Mouse (Mus musculus) C2C12 (cell line): Measurements from ENCODE around the gene Traf2. TPM values are rescaled to one million over a fixed set of nuclear protein-coding genes. Genes with fewer than 3 reads are reported as not detected.

Source experiments
- H3K27me3 ChIP-seq: one replicate; pipeline ENCODE4 v1.6.1; 2011; ENCODE audit not compliant: control insufficient read depth, insufficient read depth, insufficient read length
- H3K36me3 ChIP-seq: one replicate; pipeline ENCODE4 v1.6.1; 2011; ENCODE audit not compliant: control insufficient read depth, insufficient read depth
- H3K4me3 ChIP-seq: one replicate; pipeline ENCODE4 v1.5.1; 2011; ENCODE audit warnings: mild to moderate bottlenecking, control low read depth; ENCODE audit not compliant: poor library complexity, insufficient read depth, severe bottlenecking
- H3K79me2 ChIP-seq: one replicate; pipeline ENCODE4 v1.6.1; 2011; ENCODE audit not compliant: control insufficient read depth, insufficient read depth
- H3K79me3 ChIP-seq: one replicate; pipeline ENCODE4 v1.6.1; 2011; ENCODE audit warnings: low read depth, control low read depth
- H3ac ChIP-seq: one replicate; pipeline ENCODE3; 2011; ENCODE audit warnings: low read depth; ENCODE audit not compliant: control insufficient read depth, insufficient read length
- CEBPB ChIP-seq: IDR thresholded peaks from one replicate; pipeline ENCODE4 v1.6.1; 2011; ENCODE audit warnings: low read depth, mild to moderate bottlenecking, control low read depth, moderate library complexity
- CTCF ChIP-seq: IDR thresholded peaks from one replicate; pipeline ENCODE4 v1.5.1; 2011; ENCODE audit not compliant: control insufficient read depth, insufficient read depth, insufficient read length
- FOSL1 ChIP-seq: IDR thresholded peaks from one replicate; pipeline ENCODE4 v1.8.0; 2011; ENCODE audit warnings: mild to moderate bottlenecking, low read length; ENCODE audit not compliant: poor library complexity, insufficient read depth, severe bottlenecking
- MAX ChIP-seq: IDR thresholded peaks from one replicate; pipeline ENCODE4 v1.6.1; 2011; ENCODE audit warnings: mild to moderate bottlenecking, control low read depth
- MYOD1 ChIP-seq: IDR thresholded peaks from one replicate; pipeline ENCODE4 v1.6.1; 2011; ENCODE audit warnings: low read depth; ENCODE audit not compliant: control insufficient read depth, insufficient read length
- MYOG ChIP-seq: IDR thresholded peaks from one replicate; pipeline ENCODE4 v1.6.1; 2011; ENCODE audit not compliant: control insufficient read depth, insufficient read length; ENCODE audit errors: extremely low read depth
- USF1 ChIP-seq: IDR thresholded peaks from one replicate; pipeline ENCODE4 v1.6.1; 2011; ENCODE audit warnings: low read depth, mild to moderate bottlenecking, control low read depth, moderate library complexity
- polyA plus RNA-seq: library from polyadenylated mRNA; unstranded; fragments of >200 nt; fragmentation: generic; extraction: Trizol; gene quantifications from one replicate; pipeline ENCODE4 v1.2.1, GENCODE M21; 2012; ENCODE audit warnings: missing spikeins

Gene Traf2
- polyA plus RNA-seq, 1 experiment: 28.8 TPM

DNA sequence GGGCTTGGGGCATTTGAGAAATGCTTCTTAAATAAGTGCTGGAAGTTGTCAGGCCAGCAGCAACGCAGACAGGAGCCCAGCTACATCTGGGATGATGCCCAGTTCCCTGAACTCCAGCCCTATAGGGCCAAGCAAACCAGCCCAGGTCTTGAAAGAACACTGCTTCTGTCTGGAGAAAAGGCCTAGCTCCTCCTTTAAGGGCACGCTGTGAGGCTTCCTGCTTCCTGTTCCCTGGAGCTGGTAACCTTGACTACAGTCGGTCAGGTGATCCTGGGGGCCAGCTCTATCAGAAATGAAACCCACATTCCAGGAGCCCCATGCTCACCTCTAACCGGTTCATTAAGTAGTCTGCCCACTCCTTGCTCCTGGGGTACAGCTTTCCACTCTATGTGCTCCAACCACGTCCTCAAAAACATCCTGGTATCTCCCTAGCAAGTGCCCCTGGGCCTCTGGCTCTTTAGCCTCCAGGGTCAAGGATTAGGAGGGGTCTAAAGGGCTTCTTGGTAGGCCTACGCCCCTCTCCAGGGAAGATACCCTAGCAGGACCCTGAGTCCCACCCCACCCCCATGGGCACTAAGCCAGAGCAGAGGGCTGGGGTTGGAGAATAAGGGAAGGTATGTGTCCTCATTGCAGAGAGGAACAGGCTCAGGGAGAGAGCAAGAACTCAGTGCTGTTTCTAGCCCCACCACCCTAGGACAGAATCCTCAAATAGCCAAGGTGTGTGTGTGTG lies 48.7 kb downstream of the Traf2 start:
- H3K79me3 ChIP-seq: peaks cover 9% of the 10 kb centered on the region
- no peaks in the 10 kb centered on the region for H3K27me3 ChIP-seq
- H3K4me3 ChIP-seq: no peak overlapping the region
- no peak overlapping the region for H3ac ChIP-seq
- no peak for TF ChIP-seq USF1
- no peak for TF ChIP-seq MYOD1
- TF ChIP-seq CTCF: no peak
- no peak for TF ChIP-seq MAX
- TF ChIP-seq FOSL1: no peak
- TF ChIP-seq CEBPB: no peak
- no peak for TF ChIP-seq MYOG
- peaks cover 19% of the 10 kb centered on the region for H3K79me2 ChIP-seq
- peaks cover 4% of the 10 kb centered on the region for H3K36me3 ChIP-seq

DNA sequence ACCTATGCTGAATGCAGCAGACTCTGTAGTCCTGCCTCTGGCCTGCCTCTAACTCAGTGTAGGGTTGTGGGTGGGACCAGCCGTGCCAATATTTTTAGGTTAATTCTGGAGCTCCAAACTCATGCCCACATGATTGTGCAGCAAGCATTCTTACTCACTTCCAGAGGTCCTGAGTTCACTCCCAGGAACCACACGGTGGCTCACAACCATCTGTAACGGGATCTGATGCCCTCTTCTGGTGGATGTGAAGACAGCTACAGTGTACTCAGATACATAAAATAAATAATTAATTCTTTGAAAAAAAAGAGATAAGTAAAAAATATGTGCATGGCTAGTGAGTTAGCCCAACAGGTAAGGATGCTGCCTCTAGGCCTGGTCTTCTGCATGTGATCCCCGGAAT lies 50.3 kb downstream of the Traf2 start:
- Histone ChIP-seq H3K4me3 (no peak overlapping the region), H3K79me2 (peaks cover 8% of the 10 kb centered on the region), H3ac (no peak overlapping the region), H3K36me3 (no peaks in the 10 kb centered on the region), H3K27me3 (peaks cover 3% of the 10 kb centered on the region), H3K79me3 (peaks cover 6% of the 10 kb centered on the region)
- TF ChIP-seq CTCF: peak; percentile 21
- no peak for TF ChIP-seq CEBPB

GRCm38 (mm10) chr2:25493476-25493961 lies 53.2 kb downstream of the Traf2 start, which contains the start of gene Lcn12:
Gene Lcn12 (minus strand): TSS chr2:25493911.
- no peaks in the 10 kb centered on the region for H3K79me2 ChIP-seq
- H3K79me3 ChIP-seq: no peaks in the 10 kb centered on the region
- H3ac ChIP-seq: no peak within 1 kb of the TSS
- H3K36me3 ChIP-seq: no peaks in the 10 kb centered on the region
- peaks cover 3% of the 10 kb centered on the region for H3K27me3 ChIP-seq
- H3K4me3 ChIP-seq: no peak within 1 kb of the TSS
- TF ChIP-seq MYOG: no peak
- TF ChIP-seq FOSL1: no peak
- TF ChIP-seq MAX: no peak
- no peak for TF ChIP-seq USF1
- TF ChIP-seq CEBPB: no peak
- TF ChIP-seq CTCF: no peak
- no peak for TF ChIP-seq MYOD1

- TF ChIP-seq CTCF (no peak), MYOD1 (no peak), CEBPB (no peak), FOSL1 (no peak), MYOG (no peak)
- H3K27me3 ChIP-seq: peaks cover 3% of the 10 kb centered on the region
- no peaks in the 10 kb centered on the region for H3K79me3 ChIP-seq
- H3K4me3 ChIP-seq: no peak overlapping the region
- H3K36me3 ChIP-seq: no peaks in the 10 kb centered on the region
- H3K79me2 ChIP-seq: no peaks in the 10 kb centered on the region
- H3ac ChIP-seq: no peak overlapping the region
These were observed 53.8 kb downstream of the Traf2 start for GRCm38 (mm10) chr2:25492988-25493387.

DNA sequence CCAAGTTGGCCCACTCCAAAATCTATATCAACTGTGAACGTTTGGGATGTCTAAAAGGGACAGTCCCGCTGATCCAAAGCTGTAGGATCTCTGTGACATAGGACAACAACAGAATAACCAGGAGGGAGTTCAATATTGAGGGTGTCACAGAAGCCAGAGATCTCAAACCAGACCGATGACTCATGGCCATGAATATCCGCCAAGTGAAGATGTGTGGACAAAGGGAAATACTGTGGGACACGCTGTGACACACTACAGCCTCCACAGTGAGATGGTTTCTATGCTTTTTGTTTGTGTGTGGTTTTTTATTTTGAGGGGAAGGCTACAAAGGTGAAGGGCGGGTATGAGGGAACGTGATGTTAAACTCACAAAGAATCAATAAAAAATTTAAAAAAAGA lies 58.1 kb downstream of the Traf2 start:
- H3K79me3 ChIP-seq: no peaks in the 10 kb centered on the region
- TF ChIP-seq CEBPB (no peak), MAX (no peak), USF1 (no peak), FOSL1 (no peak), MYOG (no peak), CTCF (no peak), MYOD1 (no peak)
- H3ac ChIP-seq: no peak overlapping the region
- H3K36me3 ChIP-seq: no peaks in the 10 kb centered on the region
- H3K4me3 ChIP-seq: no peak overlapping the region
- H3K79me2 ChIP-seq: no peaks in the 10 kb centered on the region
- peaks cover 24% of the 10 kb centered on the region for H3K27me3 ChIP-seq

DNA sequence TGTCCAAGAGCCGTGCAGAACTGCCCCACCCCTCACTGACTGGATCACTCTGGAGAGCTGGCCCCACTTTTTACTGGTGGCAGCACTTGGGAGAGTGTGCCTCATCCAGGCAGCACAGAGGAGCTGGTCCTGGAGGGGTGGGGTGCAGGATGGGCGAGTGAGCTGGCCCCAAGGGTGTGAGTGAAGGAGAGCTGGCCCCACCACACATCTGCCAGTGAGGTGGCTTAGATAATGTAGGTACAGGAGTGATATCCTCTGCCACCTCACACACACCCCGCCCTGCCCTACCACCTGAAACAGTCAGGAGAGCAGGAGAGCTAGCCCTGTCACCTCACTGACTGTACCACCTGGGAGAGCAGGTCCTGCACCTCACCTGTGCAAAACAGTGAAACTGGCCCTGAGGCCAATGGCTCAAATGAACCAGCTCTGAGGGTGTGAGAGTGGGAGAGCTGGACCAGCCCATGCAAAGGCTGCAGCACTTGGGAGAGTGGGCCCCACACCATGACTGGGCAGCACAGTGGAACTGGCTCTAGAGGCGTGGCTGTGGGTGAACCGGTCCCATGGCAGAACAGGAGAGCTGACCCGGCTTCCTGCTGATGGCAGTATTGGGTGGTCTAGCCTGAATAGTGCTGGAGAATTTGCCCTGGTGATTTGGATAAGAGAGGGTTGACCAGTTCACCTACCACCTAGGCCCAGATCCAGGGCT lies 58.6 kb downstream of the Traf2 start:
- no peaks in the 10 kb centered on the region for H3K79me2 ChIP-seq
- H3K36me3 ChIP-seq: no peaks in the 10 kb centered on the region
- H3K4me3 ChIP-seq: no peak overlapping the region
- no peaks in the 10 kb centered on the region for H3K79me3 ChIP-seq
- no peak overlapping the region for H3ac ChIP-seq
- peaks cover 29% of the 10 kb centered on the region for H3K27me3 ChIP-seq
- TF ChIP-seq MYOD1 (no peak), CTCF (no peak), CEBPB (no peak), MYOG (no peak), MAX (no peak), FOSL1 (no peak), USF1 (no peak)
